Mouse (Mus musculus) kidney, embryonic 16.5 days (tissue): ENCODE measurements around the gene Sec11a. TPM values are rescaled to one million over a fixed set of nuclear protein-coding genes. Genes with fewer than 3 reads are reported as not detected.
A peak's percentile ranks its signal among the peaks of the same experiment; 100 is the strongest.

Experiments used
- ATAC-seq: fragments of 200-750 bp; cut with Nextera tagmentation; 2 replicates; pipeline ENCODE4 v1.8.0; 2017; ENCODE audit warnings: moderate TSS enrichment; ENCODE audit not compliant: low FRiP score, low TSS enrichment
- H3K27ac ChIP-seq: fragments of 300-500 bp; sonication (generic); 2 replicates; pipeline ENCODE4 v1.5.1; 2014; ENCODE audit warnings: low read length
- H3K27me3 ChIP-seq: fragments of 300-500 bp; sonication (generic); 2 replicates; pipeline ENCODE4 v1.6.1; 2014; ENCODE audit warnings: low read length, control low read depth, mixed read lengths; ENCODE audit not compliant: insufficient read depth
- H3K36me3 ChIP-seq: fragments of 300-500 bp; sonication (generic); 2 replicates; pipeline ENCODE4 v1.6.1; 2014; ENCODE audit warnings: low read length, control low read depth, mixed read lengths; ENCODE audit not compliant: insufficient read depth
- H3K4me1 ChIP-seq: fragments of 300-500 bp; sonication (generic); 2 replicates; pipeline ENCODE4 v1.6.1; 2014; ENCODE audit warnings: low read length, control low read depth, mixed read lengths; ENCODE audit not compliant: insufficient read depth
- H3K4me2 ChIP-seq: fragments of 300-500 bp; sonication (generic); replicated peaks from 2 replicates; pipeline ENCODE4 v1.6.1; 2014; ENCODE audit warnings: low read depth, low read length
- H3K4me3 ChIP-seq: fragments of 300-500 bp; sonication (generic); 2 replicates; pipeline ENCODE4 v1.5.1; 2014; ENCODE audit warnings: mild to moderate bottlenecking, low read length
- H3K9ac ChIP-seq: fragments of 300-500 bp; sonication (generic); replicated peaks from 2 replicates; pipeline ENCODE4 v1.6.1; 2014; ENCODE audit warnings: low read length
- H3K9me3 ChIP-seq: fragments of 300-500 bp; sonication (generic); 2 replicates; pipeline ENCODE4 v1.6.1; 2016; ENCODE audit warnings: low read length, control low read depth
- WGBS: fragments of 180-500 bp; shearing (Covaris S2); extraction: QIAGEN DNeasy Blood & Tissue Kit; methylation state at CpG from one replicate; pipeline ENCODE4 v1.1.7; 2014; 5-methylcytosine and 5-hydroxymethylcytosine counted together
- polyA plus RNA-seq: library from polyadenylated mRNA; unstranded; fragments of >200 nt; fragmentation: Nextera tagmentation; extraction: Ambion mirVana; gene quantifications from 2 replicates; pipeline ENCODE4 v1.2.1, GENCODE M21; 2015

Gene Sec11a
- polyA plus RNA-seq, 1 experiment from 2014 or later = 239 TPM

- Histone ChIP-seq H3K27ac (peak overlapping the region; percentile 69), H3K36me3 (peaks cover 28% of the 10 kb centered on the region), H3K9ac (no peak overlapping the region; the same call in 1 of the 2 replicates), H3K27me3 (no peaks in the 10 kb centered on the region), H3K4me1 (peaks cover 8% of the 10 kb centered on the region; the same call in 1 of the 2 replicates), H3K9me3 (no peaks in the 10 kb centered on the region), H3K4me2 (no peak overlapping the region), H3K4me3 (no peak overlapping the region)
- ATAC-seq = no peak
- WGBS = 68% methylated on average over 13 of the region's 13 CpGs
Measured at GRCm38 (mm10) chr7:80889841-80890241, 57.7 kb downstream of the Sec11a start.

GRCm38 (mm10) chr7:80889021-80889511 lies 58.5 kb downstream of the Sec11a start:
- no peak overlapping the region; the same call in 1 of the 2 replicates for H3K9ac ChIP-seq

GRCm38 (mm10) chr7:80888595-80888994 lies 59.0 kb downstream of the Sec11a start:
- Histone ChIP-seq H3K4me2 (no peak overlapping the region), H3K36me3 (peaks cover 23% of the 10 kb centered on the region), H3K4me3 (no peak overlapping the region), H3K27me3 (no peaks in the 10 kb centered on the region), H3K27ac (no peak overlapping the region), H3K9ac (no peak overlapping the region), H3K9me3 (no peaks in the 10 kb centered on the region), H3K4me1 (peaks cover 8% of the 10 kb centered on the region; the same call in 1 of the 2 replicates)
- peak; percentile 25 for ATAC-seq
- 76% methylated on average over 7 of the region's 7 CpGs for WGBS

More at GRCm38 (mm10) chr7:80889021-80889511, 58.5 kb downstream of the Sec11a start:
- WGBS = 48% methylated on average over 9 of the region's 9 CpGs
- Histone ChIP-seq H3K27ac (peak overlapping the region; percentile 69), H3K36me3 (peaks cover 28% of the 10 kb centered on the region), H3K4me1 (peaks cover 8% of the 10 kb centered on the region; the same call in 1 of the 2 replicates), H3K27me3 (no peaks in the 10 kb centered on the region), H3K9me3 (no peaks in the 10 kb centered on the region), H3K4me2 (no peak overlapping the region), H3K4me3 (no peak overlapping the region)
- ATAC-seq = peak; percentile 84

GRCm38 (mm10) chr7:80885666-80886065 lies 61.9 kb downstream of the Sec11a start:
- H3K9me3 ChIP-seq = no peaks in the 10 kb centered on the region
- no peak overlapping the region for H3K27ac ChIP-seq
- WGBS = 13% methylated on average over 1 of the region's 1 CpGs
- H3K9ac ChIP-seq = no peak overlapping the region
- H3K4me2 ChIP-seq = no peak overlapping the region
- ATAC-seq = no peak
- H3K4me3 ChIP-seq = no peak overlapping the region
- H3K4me1 ChIP-seq = peaks cover 8% of the 10 kb centered on the region; the same call in 1 of the 2 replicates
- no peaks in the 10 kb centered on the region for H3K27me3 ChIP-seq
- no peaks in the 10 kb centered on the region for H3K36me3 ChIP-seq

GRCm38 (mm10) chr7:80882830-80883505 lies 64.6 kb downstream of the Sec11a start:
- H3K9ac ChIP-seq = no peak overlapping the region
- no peaks in the 10 kb centered on the region for H3K4me1 ChIP-seq
- peak overlapping the region; percentile 48 for H3K4me2 ChIP-seq
- no peak overlapping the region for H3K27ac ChIP-seq
- ATAC-seq = peak; percentile 91
- 24% methylated on average over 14 of the region's 14 CpGs for WGBS
- H3K9me3 ChIP-seq = no peaks in the 10 kb centered on the region
- peak overlapping the region; percentile 22 for H3K4me3 ChIP-seq
- peaks cover 3% of the 10 kb centered on the region for H3K36me3 ChIP-seq
- no peaks in the 10 kb centered on the region for H3K27me3 ChIP-seq

- H3K27me3 ChIP-seq = no peaks in the 10 kb centered on the region
- peaks cover 56% of the 10 kb centered on the region for H3K36me3 ChIP-seq
- H3K4me2 ChIP-seq = no peak overlapping the region
- H3K4me3 ChIP-seq = no peak overlapping the region
- no peak overlapping the region for H3K27ac ChIP-seq
- no peaks in the 10 kb centered on the region for H3K4me1 ChIP-seq
- ATAC-seq = no peak
- H3K9me3 ChIP-seq = no peaks in the 10 kb centered on the region
- WGBS = 56% methylated on average over 37 of the region's 37 CpGs
- H3K9ac ChIP-seq = no peak overlapping the region
Measured at GRCm38 (mm10) chr7:80875727-80876126, 71.9 kb downstream of the Sec11a start.

- Histone ChIP-seq H3K4me1 (no peaks in the 10 kb centered on the region), H3K9ac (no peak overlapping the region), H3K4me2 (no peak overlapping the region), H3K27ac (no peak overlapping the region), H3K4me3 (no peak overlapping the region), H3K36me3 (peaks cover 68% of the 10 kb centered on the region), H3K9me3 (no peaks in the 10 kb centered on the region), H3K27me3 (no peaks in the 10 kb centered on the region)
- 97% methylated on average over 2 of the region's 2 CpGs for WGBS
- no peak for ATAC-seq
Measured at GRCm38 (mm10) chr7:80873631-80874030, 73.9 kb downstream of the Sec11a start.

- no peak overlapping the region for H3K4me2 ChIP-seq
- H3K27ac ChIP-seq = no peak overlapping the region
- WGBS = 90% methylated on average over 5 of the region's 5 CpGs
- no peaks in the 10 kb centered on the region for H3K9me3 ChIP-seq
- no peak overlapping the region for H3K9ac ChIP-seq
- no peaks in the 10 kb centered on the region for H3K4me1 ChIP-seq
- H3K27me3 ChIP-seq = no peaks in the 10 kb centered on the region
- no peak for ATAC-seq
- no peak overlapping the region for H3K4me3 ChIP-seq
- peaks cover 71% of the 10 kb centered on the region for H3K36me3 ChIP-seq
Measured at GRCm38 (mm10) chr7:80873038-80873437, 74.5 kb downstream of the Sec11a start.

- no peaks in the 10 kb centered on the region for H3K27me3 ChIP-seq
- 93% methylated on average over 2 of the region's 2 CpGs for WGBS
- no peak for ATAC-seq
- no peak overlapping the region for H3K9ac ChIP-seq
- no peak overlapping the region for H3K27ac ChIP-seq
- H3K9me3 ChIP-seq = no peaks in the 10 kb centered on the region
- peaks cover 64% of the 10 kb centered on the region for H3K36me3 ChIP-seq
- no peak overlapping the region for H3K4me3 ChIP-seq
- no peak overlapping the region for H3K4me2 ChIP-seq
- peaks cover 30% of the 10 kb centered on the region for H3K4me1 ChIP-seq
Measured at GRCm38 (mm10) chr7:80868686-80869085, 78.9 kb downstream of the Sec11a start.

GRCm38 (mm10) chr7:80866514-80867147 lies 80.9 kb downstream of the Sec11a start:
- Histone ChIP-seq H3K4me2 (peak overlapping the region; percentile 23), H3K27me3 (no peaks in the 10 kb centered on the region), H3K4me3 (no peak overlapping the region), H3K9ac (peak overlapping the region; percentile 46; the same call in 1 of the 2 replicates), H3K9me3 (no peaks in the 10 kb centered on the region), H3K27ac (peak overlapping the region; percentile 89), H3K4me1 (peaks cover 48% of the 10 kb centered on the region), H3K36me3 (peaks cover 51% of the 10 kb centered on the region)
- WGBS = 62% methylated on average over 7 of the region's 7 CpGs
- ATAC-seq = peak; percentile 62; the same call in 1 of the 2 replicates
